Mouse (Mus musculus) G1E (cell line): ENCODE data around the gene Ankrd28.

ENCODE experiments used
- CTCF ChIP-seq: IDR thresholded peaks from 2 replicates; pipeline ENCODE4 v1.5.1; 2012; ENCODE audit warnings: low read depth, low read length, inconsistent platforms, mixed read lengths
- TAL1 ChIP-seq: conservative IDR thresholded peaks from 2 replicates; pipeline ENCODE4 v1.6.1; 2012; ENCODE audit warnings: low read depth, low read length, inconsistent platforms, mixed read lengths

DNA sequence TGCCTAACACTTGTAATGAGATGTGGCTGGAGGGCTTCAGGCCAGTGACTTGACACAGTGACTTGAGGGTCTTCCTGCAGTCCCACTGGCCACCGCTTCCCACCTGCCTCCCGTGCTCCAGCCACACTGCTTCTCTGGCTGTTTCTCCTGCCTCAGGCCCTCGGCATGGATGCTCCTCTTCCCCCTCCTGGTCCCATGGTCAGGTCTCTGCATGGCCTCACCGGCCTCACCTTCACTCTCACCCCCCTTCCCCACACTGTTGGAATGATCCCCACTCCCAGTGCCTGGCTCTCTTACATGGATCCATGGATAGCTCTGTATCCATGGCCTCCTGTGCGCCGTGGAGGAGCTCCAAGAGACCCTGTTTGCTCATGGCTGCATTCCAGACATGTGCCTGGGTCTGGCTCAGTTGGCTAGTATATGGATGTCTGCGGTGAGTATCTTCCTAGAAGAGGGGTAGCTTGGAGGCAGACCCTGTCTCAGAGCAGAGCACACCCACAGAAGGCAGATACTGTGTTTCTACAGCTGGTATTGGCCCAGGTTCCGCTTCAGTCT, 172.2 kb downstream of the Ankrd28 start:
- no peak for TF ChIP-seq CTCF
- TF ChIP-seq TAL1 = no peak
